Mouse (Mus musculus): Measurements from ENCODE around the gene Vmn1r91.
"Not testable (repeated sequence)": the region's sequence is repeated elsewhere in the genome, so short reads cannot be mapped to it uniquely, and the experiment has no call there.

Vmn1r91 gene

GRCm38 (mm10) chr7:20099380-20099779 is at the start of gene Vmn1r91:
Gene Vmn1r91, plus strand, starts transcription at chr7:20099680.
- not testable (repeated sequence) for DNase-seq

GRCm38 (mm10) chr7:20064100-20064499 is 35.4 kb upstream of the Vmn1r91 start:
- DNase-seq = not testable (repeated sequence)

GRCm38 (mm10) chr7:20078118-20078517 is 21.4 kb upstream of the Vmn1r91 start:
- not testable (repeated sequence) for DNase-seq

- DNase-seq = not testable (repeated sequence)
These were observed 23.0 kb downstream of the Vmn1r91 start, which contains the start of gene Gm16442 for GRCm38 (mm10) chr7:20122479-20122878. Gene Gm16442, minus strand, starts transcription at chr7:20122579.

- not testable (repeated sequence) for DNase-seq
These were observed 39.5 kb downstream of the Vmn1r91 start, which contains the start of gene Vmn1r93 for GRCm38 (mm10) chr7:20138988-20139387. Gene Vmn1r93, minus strand, starts transcription at chr7:20139088.

Data from cerebellum, adult 8-10 months (tissue).